Mouse (Mus musculus) heart, postnatal 0 days (tissue): ENCODE data around the gene Rgma. TPM values are rescaled to one million over a fixed set of nuclear protein-coding genes. Genes with fewer than 3 reads are reported as not detected.

ENCODE experiments used
- ATAC-seq: fragments of 200-750 bp; cut with Nextera tagmentation; 2 replicates; pipeline ENCODE4 v1.8.0; 2017; ENCODE audit warnings: low read depth, moderate number of reproducible peaks, moderate library complexity; ENCODE audit not compliant: insufficient read depth
- DNase-seq: peaks from one replicate; pipeline ENCODE4 v3.0.0-alpha.2; 2016; ENCODE audit warnings: low spot score
- H3K27ac ChIP-seq: fragments of 300-500 bp; sonication (generic); 2 replicates; pipeline ENCODE4 v1.5.1; 2014; ENCODE audit warnings: low read depth, mild to moderate bottlenecking
- H3K27me3 ChIP-seq: fragments of 300-500 bp; sonication (generic); 2 replicates; pipeline ENCODE4 v1.6.1; 2014; ENCODE audit warnings: low read length, mixed read lengths; ENCODE audit not compliant: control insufficient read depth, insufficient read depth
- H3K36me3 ChIP-seq: fragments of 300-500 bp; sonication (generic); replicated peaks from 2 replicates; pipeline ENCODE4 v1.6.1; 2014; ENCODE audit warnings: low read length, mixed read lengths; ENCODE audit not compliant: control insufficient read depth, insufficient read depth
- H3K4me1 ChIP-seq: fragments of 300-500 bp; sonication (generic); 2 replicates; pipeline ENCODE4 v1.6.1; 2014; ENCODE audit warnings: antibody characterized with exemption; ENCODE audit not compliant: control insufficient read depth, insufficient read depth
- H3K4me2 ChIP-seq: fragments of 300-500 bp; sonication (generic); 2 replicates; pipeline ENCODE4 v1.6.1; 2014; ENCODE audit warnings: low read depth, mild to moderate bottlenecking, low read length, moderate library complexity
- H3K4me3 ChIP-seq: fragments of 300-500 bp; sonication (generic); 2 replicates; pipeline ENCODE4 v1.5.1; 2014; ENCODE audit warnings: low read depth, low read length
- H3K9ac ChIP-seq: fragments of 300-500 bp; sonication (generic); replicated peaks from 2 replicates; pipeline ENCODE4 v1.6.1; 2014; ENCODE audit warnings: low read depth, low read length, mixed read lengths
- H3K9me3 ChIP-seq: fragments of 300-500 bp; sonication (generic); replicated peaks from 2 replicates; pipeline ENCODE4 v1.6.1; 2016; ENCODE audit warnings: low read length; ENCODE audit not compliant: control insufficient read depth
- CTCF ChIP-seq: IDR thresholded peaks from 2 replicates; pipeline ENCODE4 v1.5.1; 2016; ENCODE audit warnings: antibody characterized with exemption, control low read depth, low read depth
- EP300 ChIP-seq: IDR thresholded peaks from 2 replicates; pipeline ENCODE4 v1.6.1; 2016; ENCODE audit warnings: antibody characterized with exemption, low read depth
- WGBS: fragments of 180-500 bp; shearing (Covaris S2); extraction: QIAGEN DNeasy Blood & Tissue Kit; methylation state at CpG from one replicate; pipeline ENCODE4 v1.1.7; 2014; 5-methylcytosine and 5-hydroxymethylcytosine counted together
- polyA plus RNA-seq: library from polyadenylated mRNA; unstranded; fragments of >200 nt; fragmentation: Nextera tagmentation; extraction: Ambion mirVana; gene quantifications from 2 replicates; pipeline ENCODE4 v1.2.1, GENCODE M21; 2015
- total RNA-seq: library from RNA; depleted of rRNA; stranded (reverse); fragments of >200 nt; gene quantifications from 2 replicates; pipeline ENCODE4 v1.2.3, GENCODE M21; 2014; ENCODE audit warnings: low replicate concordance

The Rgma gene
- total and polyA plus RNA-seq, 2 experiments from 2014 or later, result 2.7 to 10.2 TPM

DNA sequence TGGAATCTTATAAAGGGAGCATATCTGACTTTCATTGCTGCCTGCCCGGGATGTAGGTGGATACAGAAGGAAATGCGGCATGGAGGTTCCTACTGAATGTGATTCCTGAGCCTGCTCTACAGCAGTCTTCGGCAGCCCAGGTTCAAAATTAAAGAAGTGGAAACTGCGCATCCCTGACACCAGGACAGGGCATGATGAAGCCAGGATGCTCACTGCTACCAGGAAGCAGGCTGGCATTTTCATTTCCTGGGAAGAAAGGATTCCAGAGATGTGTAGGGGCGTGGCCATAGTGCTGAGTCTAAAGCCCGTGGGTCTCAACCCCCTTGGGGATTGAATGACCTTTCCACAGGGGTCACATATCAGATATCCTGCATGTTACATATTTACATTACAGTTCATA is 2.7 kb downstream of the Rgma start:
- ATAC-seq, result no peak
- Histone ChIP-seq H3K27ac (no peak overlapping the region), H3K9ac (no peak overlapping the region), H3K4me1 (peaks cover 7% of the 10 kb centered on the region), H3K27me3 (peaks cover 40% of the 10 kb centered on the region), H3K36me3 (no peaks in the 10 kb centered on the region), H3K4me3 (no peak overlapping the region), H3K9me3 (no peaks in the 10 kb centered on the region), H3K4me2 (no peak overlapping the region)
- TF ChIP-seq CTCF (no peak), EP300 (no peak)
- DNase-seq, result no peak
- WGBS, result 73% methylated on average over 6 of the region's 6 CpGs

DNA sequence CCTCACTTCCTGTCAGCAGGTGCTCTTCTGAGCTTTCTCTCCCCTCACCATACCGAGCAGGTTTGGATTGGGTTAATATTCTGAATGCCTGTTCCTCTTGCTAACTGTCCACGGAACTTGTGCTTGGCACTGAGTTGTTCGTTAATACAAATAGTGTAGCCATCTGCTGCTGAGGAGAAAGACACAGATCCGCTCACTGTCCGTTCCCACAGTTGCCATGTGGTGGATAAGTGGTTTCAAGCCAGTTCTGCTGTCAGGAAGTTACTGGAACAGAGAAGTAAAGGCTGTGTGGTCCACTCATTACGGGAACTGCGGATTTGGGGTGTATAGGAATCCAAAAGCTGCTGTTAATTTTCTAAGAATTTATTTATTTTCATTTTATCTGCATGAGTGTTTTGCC is 7.5 kb downstream of the Rgma start:
- H3K27ac ChIP-seq, result no peak overlapping the region
- H3K9me3 ChIP-seq, result no peaks in the 10 kb centered on the region
- TF ChIP-seq EP300 (no peak), CTCF (no peak)
- DNase-seq (no peak), ATAC-seq (no peak)
- H3K9ac ChIP-seq, result no peak overlapping the region
- no peak overlapping the region for H3K4me2 ChIP-seq
- H3K4me3 ChIP-seq, result no peak overlapping the region
- WGBS, result 75% methylated on average over 7 of the region's 7 CpGs
- no peaks in the 10 kb centered on the region for H3K4me1 ChIP-seq
- peaks cover 15% of the 10 kb centered on the region; the same call in 1 of the 2 replicates for H3K27me3 ChIP-seq
- no peaks in the 10 kb centered on the region for H3K36me3 ChIP-seq

DNA sequence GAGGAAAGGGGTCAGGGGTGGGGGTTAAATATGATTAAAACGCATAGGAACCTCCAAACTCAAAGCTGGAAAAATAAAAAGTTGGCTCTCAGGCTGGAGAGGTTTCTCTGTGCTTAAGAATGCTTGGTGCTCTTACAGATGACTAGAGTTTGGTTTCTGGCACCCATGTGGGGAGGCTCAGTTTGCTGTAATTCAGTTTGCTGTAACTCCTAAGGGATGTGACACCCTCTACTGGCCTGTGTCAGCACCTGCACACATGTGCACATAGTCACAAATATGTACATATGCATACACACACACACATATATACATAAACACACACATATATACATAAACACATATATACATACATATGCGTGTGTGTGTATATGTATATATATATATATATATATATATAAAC is 13.6 kb downstream of the Rgma start:
- no peak overlapping the region for H3K4me3 ChIP-seq
- DNase-seq, result no peak
- 86% methylated on average over 2 of the region's 2 CpGs for WGBS
- H3K27ac ChIP-seq, result no peak overlapping the region
- H3K36me3 ChIP-seq, result no peaks in the 10 kb centered on the region
- no peaks in the 10 kb centered on the region for H3K9me3 ChIP-seq
- H3K4me1 ChIP-seq, result peaks cover 14% of the 10 kb centered on the region; the same call in 1 of the 2 replicates
- H3K27me3 ChIP-seq, result peaks cover 20% of the 10 kb centered on the region; the same call in 1 of the 2 replicates
- H3K4me2 ChIP-seq, result no peak overlapping the region
- TF ChIP-seq EP300 (no peak), CTCF (no peak)
- no peak for ATAC-seq
- H3K9ac ChIP-seq, result no peak overlapping the region

- Histone ChIP-seq H3K4me1 (peaks cover 14% of the 10 kb centered on the region; the same call in 1 of the 2 replicates), H3K27me3 (peaks cover 20% of the 10 kb centered on the region; the same call in 1 of the 2 replicates)
- ATAC-seq, result no peak
These were observed 14.1 kb downstream of the Rgma start for GRCm38 (mm10) chr7:73389419-73389818.

GRCm38 (mm10) chr7:73389871-73390294 is 14.6 kb downstream of the Rgma start:
- no peak for ATAC-seq
- Histone ChIP-seq H3K36me3 (no peaks in the 10 kb centered on the region), H3K4me1 (peaks cover 14% of the 10 kb centered on the region; the same call in 1 of the 2 replicates), H3K9me3 (no peaks in the 10 kb centered on the region), H3K9ac (no peak overlapping the region), H3K27me3 (peaks cover 20% of the 10 kb centered on the region; the same call in 1 of the 2 replicates), H3K4me2 (peak overlapping the region; percentile 96), H3K4me3 (peak overlapping the region; percentile 58), H3K27ac (no peak overlapping the region)
- DNase-seq, result no peak
- 3% methylated on average over 15 of the region's 15 CpGs for WGBS
- TF ChIP-seq CTCF, result no peak
- no peak for TF ChIP-seq EP300

More at GRCm38 (mm10) chr7:73389419-73389818, 14.1 kb downstream of the Rgma start:
- WGBS, result 28% methylated on average over 9 of the region's 9 CpGs
- no peaks in the 10 kb centered on the region for H3K9me3 ChIP-seq
- no peak overlapping the region for H3K27ac ChIP-seq
- H3K4me3 ChIP-seq, result no peak overlapping the region
- peak overlapping the region; percentile 96 for H3K4me2 ChIP-seq
- TF ChIP-seq EP300 (no peak), CTCF (no peak)
- no peaks in the 10 kb centered on the region for H3K36me3 ChIP-seq
- no peak for DNase-seq
- no peak overlapping the region for H3K9ac ChIP-seq

DNA sequence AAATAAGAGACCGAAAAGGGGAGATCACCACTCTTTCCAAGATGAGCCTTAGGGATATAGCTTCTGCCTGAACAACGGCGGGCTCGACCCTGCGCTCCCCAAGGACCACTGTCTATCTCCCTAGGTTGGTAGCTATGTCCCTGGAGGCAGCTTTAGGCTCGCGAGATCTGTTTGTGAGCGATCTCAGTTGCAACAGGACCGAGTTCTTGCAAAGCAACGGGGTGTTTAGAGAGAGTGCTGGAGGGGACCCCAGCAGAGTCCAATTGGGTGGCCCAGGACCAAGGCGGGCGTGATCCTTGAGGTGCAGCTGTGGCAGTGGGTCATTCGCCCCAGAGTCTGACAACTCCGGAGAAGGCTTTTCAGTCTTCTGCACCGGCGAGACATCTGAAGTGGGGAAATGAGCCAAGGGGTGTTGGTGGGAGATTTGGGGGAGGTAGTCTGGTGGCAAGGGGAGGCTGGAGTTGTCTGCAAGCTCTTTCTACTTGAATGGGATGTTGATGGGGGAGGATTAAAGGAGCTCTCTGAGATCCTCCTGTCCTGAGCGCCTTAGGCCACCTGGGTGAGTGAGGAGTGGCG is 15.2 kb downstream of the Rgma start:
- no peak for TF ChIP-seq CTCF
- TF ChIP-seq EP300, result no peak
- H3K27me3 ChIP-seq, result peaks cover 20% of the 10 kb centered on the region; the same call in 1 of the 2 replicates
- H3K4me3 ChIP-seq, result peak overlapping the region; percentile 58
- peaks cover 14% of the 10 kb centered on the region; the same call in 1 of the 2 replicates for H3K4me1 ChIP-seq
- H3K4me2 ChIP-seq, result peak overlapping the region; percentile 96
- no peaks in the 10 kb centered on the region for H3K9me3 ChIP-seq
- no peak overlapping the region for H3K27ac ChIP-seq
- ATAC-seq (0 out of 2 replicates have a peak, but pooled peaks have one; percentile 4), DNase-seq (no peak)
- no peaks in the 10 kb centered on the region for H3K36me3 ChIP-seq
- WGBS, result 5% methylated on average over 18 of the region's 18 CpGs
- 0 out of 2 replicates have a peak overlapping the region, but pooled peaks have one; percentile 3 for H3K9ac ChIP-seq
